Mouse (Mus musculus): ENCODE results near the gene Sectm1b.

- TF ChIP-seq CTCF (IDR thresholded peaks at IDR 0.05; ENCODE audit: borderline replicate concordance, insufficient read depth, low read depth, low read length), result no peak
- TF ChIP-seq POLR2A (IDR thresholded peaks at IDR 0.05; ENCODE audit: borderline replicate concordance, insufficient read depth, low read length), result no peak
Observed at GRCm38 (mm10) chr11:121092606-121093585, 29.5 kb upstream of the Sectm1b start.

Measured in cerebellum, adult 2 months (tissue).